In genomic region chr7:27978683-27979528, GRCm38 (mm10) we compare ENCODE assay signal across 8 mouse cellular contexts. TPM values are rescaled to one million over a fixed set of nuclear protein-coding genes. Genes with fewer than 3 reads are reported as not detected.
DNase-seq lines count a peak whose midpoint lies in the region; ATAC-seq lines count a peak whose summit lies in the region.

Gene Zfp780b (minus strand): TSS chr7:27979171.

- H3K4me3 ChIP-seq in hindbrain, embryonic 16.5 days (ENCODE audit: low read length), result peak within 1 kb of the TSS; percentile 57
- peak within 1 kb of the TSS; percentile 97 for H3K4me3 ChIP-seq in macrophage (ENCODE audit: inconsistent target)

- H3K79me2 ChIP-seq in macrophage (ENCODE audit: inconsistent target), result peaks cover 42% of the 10 kb centered on the region

- H3K9me3 ChIP-seq in hindbrain, embryonic 16.5 days (ENCODE audit: control insufficient read depth, low read length), result peaks cover 10% of the 10 kb centered on the region

- peak; percentile 91 for ATAC-seq in hindbrain, embryonic 16.5 days

- H3K9ac ChIP-seq in hindbrain, embryonic 16.5 days (ENCODE audit: low read depth, low read length), result peak within 1 kb of the TSS; percentile 70

- peak within 1 kb of the TSS; percentile 89 for H3K4me2 ChIP-seq in hindbrain, embryonic 16.5 days (ENCODE audit: low read length)

- under 1% methylated on average over 29 of the region's 29 CpGs for WGBS in hindbrain, embryonic 16.5 days
- 0% methylated on average over 28 of the region's 29 CpGs for WGBS in macrophage (ENCODE audit: missing documents)

- H3K4me1 ChIP-seq in hindbrain, embryonic 16.5 days (ENCODE audit: control insufficient read depth, insufficient read depth, low read depth, low read length), result peaks cover 8% of the 10 kb centered on the region

- H3K27me3 ChIP-seq in hindbrain, embryonic 16.5 days (replicated peaks; ENCODE audit: control insufficient read depth, insufficient read depth, low read length), result no peaks in the 10 kb centered on the region

- peak; percentile 74 for DNase-seq in WW6 (ENCODE audit: low read depth, low spot score)
- peak; percentile 43 to 57 for DNase-seq in cerebellum, postnatal 4 days (ENCODE audit: low spot score in 2 of 2)
- peak; percentile 77 for DNase-seq in gastrocnemius, adult 18-20 months (ENCODE audit: low spot score)
- DNase-seq in left cerebral cortex, adult 18-20 months (ENCODE audit: low spot score in 2 of 2), result peak; percentile 79 to 82
- peak; percentile 79 for DNase-seq in right cerebral cortex, adult 18-20 months
- DNase-seq in urinary bladder, postnatal 10 days (ENCODE audit: low spot score), result peak; percentile 30

- H3K36me3 ChIP-seq in hindbrain, embryonic 16.5 days (ENCODE audit: control insufficient read depth, insufficient read depth, low read length), result peaks cover under 1% of the 10 kb centered on the region; the same call in 1 of the 2 replicates
- H3K36me3 ChIP-seq in macrophage (ENCODE audit: inconsistent target), result peaks cover 5% of the 10 kb centered on the region; the same call in 1 of the 2 replicates

- peak within 1 kb of the TSS; percentile 72 for H3K27ac ChIP-seq in hindbrain, embryonic 16.5 days (ENCODE audit: low read depth, low read length)
- H3K27ac ChIP-seq in macrophage, result peak within 1 kb of the TSS; percentile 97

RNA-seq across cellular contexts. Expression of gene Zfp780b, which starts in this region (rescaled TPM):
- 1 to 10 TPM; 7.3 to 8.8 TPM for total RNA-seq in gastrocnemius, adult 18-20 months (2021)
- 27.0 and 28.9 TPM in 2 replicates for polyA plus RNA-seq in hindbrain, embryonic 16.5 days (2015; fragmentation: Nextera tagmentation; extraction: Ambion mirVana)
- total RNA-seq in left cerebral cortex, adult 18-20 months (2021), result 10 to 100 TPM; 21.4 to 22.0 TPM
- 10 to 100 TPM in 25 of 26 experiments, 1 to 10 TPM in 1; 8.5 to 74.4 (median 32.7) TPM for total RNA-seq in macrophage (2018; cell fraction: chromatin; rRNA removed)
- total RNA-seq in macrophage (2018; cell fraction: cytosol; rRNA removed), result 10 to 100 TPM in 4 of 26 experiments, 1 to 10 TPM in 22; 1.8 to 13.2 (median 8.5) TPM
- total RNA-seq in macrophage (2018; cell fraction: nucleus; rRNA removed), result 10 to 100 TPM in 18 of 26 experiments, 1 to 10 TPM in 8; 4.6 to 47.8 (median 15.9) TPM
- 6.2 to 8.0 TPM (median 7.8 TPM) in 3 replicates for polyA plus RNA-seq in macrophage (2018)

Comparison
In these comparisons a context has a peak if more than half of its experiments do, and no peak if none do; other contexts are left out.
1. Peak in every context shown above with its lines: DNase-seq, ATAC-seq, H3K4me3 ChIP-seq and H3K27ac ChIP-seq.
2. DNase-seq: peak in every context shown above with its lines; median percentile 80 in left cerebral cortex, adult 18-20 months; 79 in right cerebral cortex, adult 18-20 months; 77 in gastrocnemius, adult 18-20 months; 74 in WW6; 50 in cerebellum, postnatal 4 days; 30 in urinary bladder, postnatal 10 days.